Mouse (Mus musculus) heart, adult 18-20 months (tissue): ENCODE measurements around the gene Adcyap1r1. TPM values are rescaled to one million over a fixed set of nuclear protein-coding genes. Genes with fewer than 3 reads are reported as not detected.
A peak's percentile ranks its signal among the peaks of the same experiment; 100 is the strongest.

ENCODE experiments used
- DNase-seq, 2 experiments: peaks; one replicate each; pipeline ENCODE4 v3.0.0; 2021 to 2022; ENCODE audit warnings: mixed read lengths in 1 of 2
- long read RNA-seq, 2 experiments: library from polyadenylated mRNA; stranded (forward); transcript quantifications; one replicate each; pipeline ENCODE4 v2.0.0; 2021
- total RNA-seq, 2 experiments: library from RNA; stranded (reverse); gene quantifications; 2 replicates each; pipeline ENCODE4 v1.2.3; 2021

Gene Adcyap1r1
- 1 to 10 TPM; 4.9 to 6.1 TPM for total RNA-seq
- long read RNA-seq, experiment 1, full-length matches to known transcripts = 2 of 5 reads
- long read RNA-seq, experiment 1, partial matches to known transcripts = 1 of 5 reads
- long read RNA-seq, experiment 1, other reads (novel, unspliced or antisense) = 2 of 5 reads
- long read RNA-seq, experiment 2, full-length matches to known transcripts = 1 of 1 reads
- long read RNA-seq, experiment 2, partial matches to known transcripts = 0 of 1 reads
- long read RNA-seq, experiment 2, other reads (novel, unspliced or antisense) = 0 of 1 reads

- DNase-seq = peak; percentile 41 to 55
Observed at GRCm38 (mm10) chr6:55451771-55452371, at the start of gene Adcyap1r1. Gene Adcyap1r1, plus strand, starts transcription at chr6:55451978.

GRCm38 (mm10) chr6:55402041-55402776 is 49.6 kb upstream of the Adcyap1r1 start:
- peak in 1 of 2 experiments; percentile 63 for DNase-seq

- peak in 1 of 2 experiments; percentile 50 for DNase-seq
Observed at GRCm38 (mm10) chr6:55403411-55404309, 48.1 kb upstream of the Adcyap1r1 start.

GRCm38 (mm10) chr6:55404421-55404990 is 47.3 kb upstream of the Adcyap1r1 start:
- peak in 1 of 2 experiments; percentile 54 for DNase-seq

GRCm38 (mm10) chr6:55407345-55407744 is 44.4 kb upstream of the Adcyap1r1 start:
- no peak for DNase-seq

- peak in 1 of 2 experiments; percentile 55 for DNase-seq
Observed at GRCm38 (mm10) chr6:55410119-55410775, 41.5 kb upstream of the Adcyap1r1 start.

GRCm38 (mm10) chr6:55410977-55411376 is 40.8 kb upstream of the Adcyap1r1 start:
- peak in 1 of 2 experiments; percentile 66 for DNase-seq

- DNase-seq = no peak
Observed at GRCm38 (mm10) chr6:55416202-55416601, 35.6 kb upstream of the Adcyap1r1 start.

- DNase-seq = no peak
Observed at GRCm38 (mm10) chr6:55418746-55419410, 32.9 kb upstream of the Adcyap1r1 start.

- DNase-seq = no peak
Observed at GRCm38 (mm10) chr6:55420411-55420810, 31.4 kb upstream of the Adcyap1r1 start.

- no peak for DNase-seq
Observed at GRCm38 (mm10) chr6:55420869-55421361, 30.9 kb upstream of the Adcyap1r1 start.

GRCm38 (mm10) chr6:55432121-55432520 is 19.7 kb upstream of the Adcyap1r1 start:
- DNase-seq = peak in 1 of 2 experiments; percentile 40

GRCm38 (mm10) chr6:55434360-55434759 is 17.4 kb upstream of the Adcyap1r1 start:
- DNase-seq = peak; percentile 65 to 79

- DNase-seq = no peak
Observed at GRCm38 (mm10) chr6:55435266-55436159, 16.3 kb upstream of the Adcyap1r1 start.

GRCm38 (mm10) chr6:55437919-55438318 is 13.9 kb upstream of the Adcyap1r1 start:
- no peak for DNase-seq

- DNase-seq = no peak
Observed at GRCm38 (mm10) chr6:55438837-55439236, 12.9 kb upstream of the Adcyap1r1 start.

- peak; percentile 41 to 48 for DNase-seq
Observed at GRCm38 (mm10) chr6:55443927-55444688, 7.7 kb upstream of the Adcyap1r1 start.

- DNase-seq = peak; percentile 31 to 43
Observed at GRCm38 (mm10) chr6:55444721-55445120, 7.1 kb upstream of the Adcyap1r1 start.
